Mouse (Mus musculus) spleen, embryonic (tissue): Measurements from ENCODE around the gene Rnf169.

Source experiments
- CTCF ChIA-PET: fragments of 350-600 bp; sonication (Branson Sonifier 250); formaldehyde crosslinking; loops from one replicate; lab custom pipeline; 2022; lab: Charles Lee

Gene Rnf169

GRCm38 (mm10) chr7:99980132-99980591 is at the start of gene Rnf169:
Gene Rnf169, minus strand, starts transcription at chr7:99980448.
- CTCF ChIA-PET: interaction anchor here (0.6 kb wide), 2 partner anchors 22 to 1415 kb away, joined by 3 read pairs; no protein-coding TSS in a partner anchor

GRCm38 (mm10) chr7:100029307-100029706 is 49.1 kb upstream of the Rnf169 start:
- CTCF ChIA-PET: no interaction called here

DNA sequence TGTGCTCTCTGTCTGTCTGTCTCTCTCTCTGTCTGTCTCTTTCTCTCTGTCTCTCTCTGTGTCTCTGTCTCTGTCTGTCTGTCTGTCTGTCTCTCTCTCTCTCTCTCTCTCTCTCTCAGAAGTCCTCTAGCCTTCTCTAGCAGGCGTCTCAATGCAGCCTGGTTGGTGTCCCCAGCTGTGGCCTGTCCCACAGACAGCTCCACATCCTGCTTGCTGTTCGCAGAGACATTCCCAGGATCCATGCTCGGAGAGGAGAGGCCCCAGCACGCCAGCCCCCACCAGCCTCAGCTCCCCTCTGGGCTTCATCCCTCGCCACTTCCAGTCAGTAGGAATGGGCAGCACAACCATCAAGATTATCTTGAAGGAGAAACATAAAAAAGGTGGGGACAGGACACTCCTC is 47.1 kb upstream of the Rnf169 start:
- CTCF ChIA-PET: no interaction called here

DNA sequence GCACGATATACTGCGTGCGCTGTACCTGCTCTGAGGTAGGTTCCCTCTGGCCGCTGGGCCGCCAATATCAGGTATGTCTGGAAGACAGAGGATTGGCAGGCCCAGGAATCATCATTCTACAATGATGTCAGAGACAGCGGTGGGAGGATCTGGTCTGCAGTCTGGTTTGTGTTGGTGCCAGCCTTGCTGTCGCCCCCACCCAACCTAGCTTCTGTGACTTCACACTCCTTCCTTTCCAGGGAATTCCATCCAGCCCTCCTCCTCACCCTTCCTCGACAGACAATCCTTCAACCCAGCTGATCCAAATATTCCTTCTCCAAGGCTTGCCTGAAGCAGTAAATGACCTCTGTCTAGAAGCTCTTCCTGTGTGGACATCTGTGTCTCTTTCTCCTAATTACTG is 36.8 kb upstream of the Rnf169 start:
- CTCF ChIA-PET: no interaction called here

DNA sequence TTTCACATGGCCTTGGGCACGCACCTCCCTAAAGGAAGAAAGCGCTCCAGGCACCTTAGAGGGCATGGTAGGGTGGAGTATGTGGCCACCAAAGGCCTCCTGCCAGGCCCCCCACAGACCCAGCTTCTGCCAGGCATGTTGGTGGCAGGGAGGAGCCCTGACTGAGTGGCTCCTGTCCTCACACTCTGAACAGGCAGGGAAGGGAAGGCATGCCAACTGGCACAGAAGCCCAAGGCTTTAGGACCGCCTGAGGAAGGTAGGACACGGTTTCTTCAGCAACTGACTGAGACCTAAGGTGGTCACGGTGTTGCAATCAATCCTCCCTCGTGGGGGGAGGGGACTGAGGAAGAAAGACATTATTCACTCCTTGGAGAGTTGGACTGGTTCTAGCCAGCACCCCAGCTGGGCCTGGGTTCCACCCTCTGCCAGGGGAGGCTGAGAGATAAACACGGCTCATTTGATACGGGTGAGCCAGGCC is 33.9 kb upstream of the Rnf169 start:
- CTCF ChIA-PET: no interaction called here

- CTCF ChIA-PET: no interaction called here
Observed at GRCm38 (mm10) chr7:100012515-100012914, 32.3 kb upstream of the Rnf169 start.

- CTCF ChIA-PET: no interaction called here
Observed at GRCm38 (mm10) chr7:100012085-100012484, 31.8 kb upstream of the Rnf169 start.

DNA sequence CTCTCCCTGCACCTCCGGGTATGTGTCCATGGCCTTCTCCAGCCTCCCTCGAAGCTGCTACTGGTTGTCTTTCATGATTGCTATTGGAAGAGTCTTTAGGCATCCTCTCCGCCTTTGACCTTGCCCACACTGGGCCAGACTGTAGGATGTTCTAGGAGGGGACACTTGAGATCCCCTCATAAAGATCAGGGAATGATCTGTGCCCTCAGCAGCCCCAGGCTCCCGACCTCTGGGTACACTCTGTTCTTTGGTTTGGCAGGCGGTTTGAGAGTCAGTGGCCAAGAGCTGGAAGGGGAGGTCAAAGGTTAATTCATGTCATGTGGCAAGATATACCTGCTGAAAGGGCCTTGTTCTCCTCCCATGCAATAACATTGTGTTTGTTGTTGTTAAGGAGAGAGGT is 30.5 kb upstream of the Rnf169 start:
- CTCF ChIA-PET: no interaction called here

- CTCF ChIA-PET: no interaction called here
Observed at GRCm38 (mm10) chr7:100009640-100010039, 29.4 kb upstream of the Rnf169 start.

DNA sequence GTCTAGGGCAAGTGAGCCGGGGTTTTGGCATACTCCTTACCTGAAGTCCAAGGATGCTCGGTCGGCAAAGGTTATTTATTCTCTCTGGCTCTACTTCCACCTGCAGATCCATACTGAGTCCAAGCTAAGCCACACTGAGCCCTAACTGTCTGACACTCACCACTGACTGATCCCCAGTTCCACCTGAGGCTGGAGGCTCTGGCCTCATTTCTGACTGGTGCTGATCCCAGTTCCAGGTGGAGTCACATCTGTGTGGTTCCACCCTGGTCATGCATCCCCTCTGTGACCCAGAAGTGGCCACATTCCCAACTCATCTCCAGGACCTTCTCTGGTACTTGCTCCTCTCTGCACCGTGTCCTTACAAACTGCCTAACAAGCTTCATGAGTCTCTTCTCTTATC is 28.5 kb upstream of the Rnf169 start:
- CTCF ChIA-PET: interaction anchor here (0.6 kb wide), 1 partner anchor 32 kb away, joined by 5 read pairs; no protein-coding TSS in a partner anchor

- CTCF ChIA-PET: no interaction called here
Observed at GRCm38 (mm10) chr7:100006411-100006810, 26.2 kb upstream of the Rnf169 start.

DNA sequence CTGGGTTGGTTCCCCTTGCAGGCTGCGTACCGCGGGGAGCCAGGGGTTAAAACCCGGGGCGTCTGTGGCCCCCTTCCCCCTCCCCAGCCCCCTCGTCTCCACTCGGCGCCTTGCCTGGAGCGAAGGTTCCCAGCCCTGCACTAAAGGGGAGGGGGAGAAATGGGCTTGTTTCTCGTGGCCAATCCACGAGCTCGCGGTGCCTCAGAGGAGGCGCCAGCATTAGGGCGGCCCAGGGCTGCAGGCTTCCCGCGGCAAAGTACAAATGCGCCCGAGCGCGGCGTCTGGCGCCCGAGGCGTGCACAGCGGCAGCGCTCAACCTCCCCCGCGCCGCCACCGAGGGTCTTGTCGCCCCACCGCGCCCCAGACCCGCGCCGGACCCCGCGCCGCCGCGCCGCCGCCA is 25.5 kb upstream of the Rnf169 start, which contains the start of gene Chrdl2:
Chrdl2 (plus strand) TSS at position 383 of the 400 bp plus-strand sequence.
- CTCF ChIA-PET: interaction anchor here (0.6 kb wide), 1 partner anchor 190 kb away, joined by 5 read pairs; no protein-coding TSS in a partner anchor

GRCm38 (mm10) chr7:100003781-100004180 is 23.5 kb upstream of the Rnf169 start:
- CTCF ChIA-PET: no interaction called here

GRCm38 (mm10) chr7:99998668-99999067 is 18.4 kb upstream of the Rnf169 start:
- CTCF ChIA-PET: no interaction called here

GRCm38 (mm10) chr7:99995186-99995585 is 14.9 kb upstream of the Rnf169 start:
- CTCF ChIA-PET: no interaction called here

- CTCF ChIA-PET: interaction anchor here (0.6 kb wide), 1 partner anchor 12 kb away, joined by 3 read pairs; no protein-coding TSS in a partner anchor
Observed at GRCm38 (mm10) chr7:99993159-99993558, 12.9 kb upstream of the Rnf169 start.

DNA sequence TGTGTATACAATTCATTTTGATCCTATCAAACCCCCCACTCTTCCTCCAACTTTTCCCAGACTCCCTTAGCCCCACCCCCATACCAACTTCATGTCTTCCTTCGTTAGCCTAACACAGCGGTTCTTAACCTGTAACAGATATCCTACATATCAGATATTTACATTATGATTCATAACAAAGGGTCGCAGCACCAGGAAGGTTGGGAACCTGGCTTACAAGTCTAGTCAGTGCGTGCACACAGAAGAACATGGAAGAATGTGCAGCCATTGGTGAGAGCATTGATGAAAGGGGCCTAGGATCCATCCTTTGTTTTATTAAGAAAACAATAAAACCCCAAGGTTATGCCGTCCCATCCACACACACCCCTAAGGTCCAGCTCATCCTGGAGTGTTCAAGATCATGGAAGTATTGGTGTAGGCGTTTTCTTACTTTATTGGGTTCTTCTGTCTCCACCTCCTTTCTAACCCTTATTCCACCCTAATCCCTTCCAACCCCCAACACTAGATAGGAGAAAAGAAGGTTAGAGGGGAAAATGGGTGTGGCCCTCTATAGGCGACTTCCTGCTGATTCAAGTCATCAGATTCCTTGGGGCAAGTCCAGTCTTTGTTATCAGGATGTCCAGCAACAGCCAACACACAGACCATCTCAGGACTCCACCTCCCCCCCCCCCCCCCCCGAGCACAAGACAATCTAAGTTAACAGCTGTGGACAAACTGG is 10.9 kb upstream of the Rnf169 start:
- CTCF ChIA-PET: no interaction called here

DNA sequence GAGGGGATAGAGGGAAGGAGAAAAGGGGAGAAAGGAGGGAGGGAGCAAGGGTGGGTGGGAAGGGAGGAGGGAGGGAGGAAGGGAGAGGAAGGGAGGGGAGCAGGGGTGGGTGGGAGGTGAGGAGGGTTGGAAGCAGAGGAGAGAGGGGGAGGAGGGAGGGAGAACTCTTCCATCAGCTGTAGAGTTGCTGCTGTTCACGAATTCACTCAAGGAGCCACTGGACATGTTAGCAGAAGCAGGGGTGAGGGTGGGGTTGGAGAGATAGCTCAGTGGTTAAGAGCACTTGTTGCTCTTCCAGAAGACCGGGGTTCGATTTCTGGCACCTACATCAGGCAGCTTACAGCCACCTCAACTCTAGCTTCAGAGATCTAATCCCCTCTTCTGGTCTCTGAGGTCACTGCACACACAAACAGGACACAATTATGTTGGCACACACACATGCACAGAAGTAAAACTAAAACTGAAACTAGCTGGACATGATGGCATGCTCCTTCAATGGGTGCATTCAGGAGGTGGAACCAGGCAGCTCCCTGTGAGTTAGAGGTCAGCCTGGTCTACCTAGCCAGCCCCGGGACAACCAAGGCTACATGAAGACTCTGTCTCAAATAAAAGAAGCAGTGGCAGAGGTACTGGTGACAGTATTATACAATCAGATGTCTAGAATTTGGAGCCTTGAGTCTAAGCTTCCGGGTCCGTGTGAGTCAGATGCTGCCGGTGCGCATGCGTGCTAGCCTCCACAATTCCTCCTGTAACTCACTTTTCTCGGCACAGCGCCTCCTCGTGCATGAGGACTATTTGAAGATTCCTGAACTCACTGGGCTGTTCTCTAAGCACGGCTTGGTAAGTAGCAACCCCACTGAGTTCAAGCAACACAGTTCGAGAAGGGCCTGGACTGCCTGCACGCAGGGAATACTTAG is 9.9 kb upstream of the Rnf169 start:
- CTCF ChIA-PET: interaction anchor here (0.6 kb wide), 1 partner anchor 1873 kb away, joined by 3 read pairs; the partner anchor contains the start of gene Anapc15

- CTCF ChIA-PET: interaction anchor here (0.7 to 1.1 kb wide), 2 partner anchors 18 to 78 kb away, joined by 3 read pairs; no protein-coding TSS in a partner anchor
Observed at GRCm38 (mm10) chr7:99988725-99989124, 8.5 kb upstream of the Rnf169 start.

DNA sequence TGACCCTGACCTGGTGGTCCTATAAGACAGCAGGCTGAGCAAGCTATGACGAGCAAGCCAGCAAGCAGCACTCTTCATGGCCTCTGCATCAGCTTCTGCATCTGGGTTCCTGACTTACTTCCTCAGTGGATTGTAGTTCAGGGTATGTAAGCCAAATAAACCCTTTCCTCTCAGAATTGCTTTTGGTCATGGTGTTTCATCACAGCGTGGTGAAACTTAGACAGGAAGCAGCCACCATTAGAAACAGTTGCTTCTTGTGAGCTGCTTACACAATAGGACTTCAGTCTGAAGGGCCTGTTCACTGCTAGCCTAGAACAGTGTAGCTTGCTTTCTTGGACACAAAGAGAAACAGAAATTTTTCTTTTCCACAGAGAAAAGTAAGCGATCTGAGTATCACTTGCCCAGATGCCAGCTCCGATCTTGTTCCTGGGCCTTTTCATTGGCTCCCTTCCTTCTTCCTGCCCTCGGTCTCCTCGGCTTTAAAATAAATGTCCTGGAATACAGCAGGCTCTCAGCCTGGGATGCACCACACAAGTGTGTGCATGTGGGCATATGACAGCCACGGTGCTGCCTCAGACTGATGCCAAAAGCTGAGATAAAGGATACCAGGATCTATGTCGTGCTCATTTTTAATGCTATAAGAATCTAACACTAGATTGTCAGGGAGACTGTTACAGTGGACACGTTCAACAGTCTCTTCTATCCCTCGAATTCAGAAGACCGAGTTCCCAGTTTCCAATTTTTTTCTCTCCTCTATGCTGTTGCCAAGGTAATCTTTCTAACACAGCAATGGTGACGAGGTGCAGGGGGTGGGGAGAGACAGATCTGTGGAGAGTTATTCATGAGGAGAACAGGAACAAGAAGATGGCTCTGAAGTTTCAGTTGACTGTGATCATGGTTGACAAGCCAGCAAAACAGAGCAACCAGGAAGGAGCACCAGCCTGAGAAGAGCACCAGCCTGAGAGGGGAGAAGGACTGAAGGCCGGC is 2.3 kb upstream of the Rnf169 start:
- CTCF ChIA-PET: interaction anchor here (0.6 kb wide), 1 partner anchor 126 kb away, joined by 4 read pairs; no protein-coding TSS in a partner anchor
